Mouse (Mus musculus) heart, adult 2 months (tissue): Measurements from ENCODE around the gene Itga1. TPM values are rescaled to one million over a fixed set of nuclear protein-coding genes. Genes with fewer than 3 reads are reported as not detected.
A peak's percentile ranks its signal among the peaks of the same experiment; 100 is the strongest.

Experiments used
- DNase-seq, 2 experiments: peaks; one replicate each; pipeline ENCODE4 v3.0.0; 2021
- H3K27ac ChIP-seq: fragments of 200-600 bp; 2 replicates; pipeline ENCODE4 v1.8.1; 2022
- H3K27me3 ChIP-seq: fragments of 200-500 bp; 2 replicates; pipeline ENCODE4 v1.6.1; 2012; ENCODE audit warnings: mild to moderate bottlenecking, low read length, inconsistent platforms, mixed read lengths; ENCODE audit not compliant: control insufficient read depth, insufficient read depth
- H3K36me3 ChIP-seq: fragments of 200-500 bp; 2 replicates; pipeline ENCODE4 v1.6.1; 2012; ENCODE audit warnings: low read length, inconsistent platforms; ENCODE audit not compliant: control insufficient read depth, insufficient read depth
- H3K4me1 ChIP-seq: fragments of 200-500 bp; 2 replicates; pipeline ENCODE4 v1.6.1; 2011; ENCODE audit warnings: low read length; ENCODE audit not compliant: control insufficient read depth, insufficient read depth
- H3K4me3 ChIP-seq: fragments of 200-600 bp; 2 replicates; pipeline ENCODE4 v1.8.1; 2022
- H3K79me2 ChIP-seq: fragments of 200-500 bp; replicated peaks from 2 replicates; pipeline ENCODE4 v1.6.1; 2012; ENCODE audit warnings: mild to moderate bottlenecking, inconsistent platforms, low read length, moderate library complexity, mixed read lengths; ENCODE audit not compliant: control insufficient read depth, insufficient read depth
- H3K9ac ChIP-seq: fragments of 200-500 bp; 2 replicates; pipeline ENCODE4 v1.6.1; 2012; ENCODE audit warnings: low read depth, mild to moderate bottlenecking, control low read depth, inconsistent platforms, low read length, mixed read lengths
- CTCF ChIP-seq: fragments of 200-600 bp; IDR thresholded peaks from 2 replicates; pipeline ENCODE4 v1.8.1; 2022; ENCODE audit warnings: antibody characterized with exemption, mild to moderate bottlenecking, moderate library complexity
- EP300 ChIP-seq: fragments of 200-500 bp; IDR thresholded peaks from 2 replicates; pipeline ENCODE4 v1.6.1; 2011; ENCODE audit warnings: low read depth, low read length, control low read depth; ENCODE audit not compliant: insufficient read depth
- POLR2A ChIP-seq: fragments of 200-500 bp; IDR thresholded peaks from 2 replicates; pipeline ENCODE4 v1.6.1; 2011; ENCODE audit warnings: mild to moderate bottlenecking, low read depth, low read length, control low read depth; ENCODE audit not compliant: insufficient read depth
- WGBS: fragments of 180-500 bp; shearing (Covaris S2); methylation state at CpG from one replicate; pipeline ENCODE4 v1.1.7; 2018; 5-methylcytosine and 5-hydroxymethylcytosine counted together
- intact Hi-C: fragments of 180-260 bp; cut with DNase I; formaldehyde crosslinking; loops from one replicate; pipeline ENCODE4 v1.15.1; 2025
- polyA plus RNA-seq: library from polyadenylated mRNA; depleted of rRNA; stranded (reverse); fragments of >200 nt; gene quantifications from 2 replicates; pipeline ENCODE4 v1.2.3, GENCODE M21; 2012
- total RNA-seq, 2 experiments: library from RNA; stranded (reverse); gene quantifications; 2 replicates each; pipeline ENCODE4 v1.2.3; 2021

Itga1 gene
- total and polyA plus RNA-seq, 3 experiments: 6.8 to 34.8 (median 34.8) TPM

GRCm38 (mm10) chr13:115003444-115004053 is 98.2 kb downstream of the Itga1 start:
- Histone ChIP-seq H3K4me1 (peaks cover 7% of the 10 kb centered on the region), H3K4me3 (no peak overlapping the region), H3K27me3 (no peaks in the 10 kb centered on the region), H3K36me3 (peaks cover 21% of the 10 kb centered on the region), H3K9ac (0 out of 2 replicates have a peak overlapping the region, but pooled peaks have one; percentile 20), H3K79me2 (no peaks in the 10 kb centered on the region), H3K27ac (peak overlapping the region; percentile 40; the same call in 1 of the 2 replicates)
- no peak for TF ChIP-seq POLR2A
- peak; percentile 53 for TF ChIP-seq CTCF
- intact Hi-C loops: loop anchor here (5.0 kb wide), 1 partner anchor 94 kb away; no protein-coding TSS in a partner anchor
- 24% methylated on average over 7 of the region's 7 CpGs for WGBS
- no peak for DNase-seq

- WGBS: 81% methylated on average over 3 of the region's 3 CpGs
- H3K4me1 ChIP-seq: peaks cover 7% of the 10 kb centered on the region
- intact Hi-C loops: loop anchor here (5.0 kb wide), 1 partner anchor 94 kb away; no protein-coding TSS in a partner anchor
Measured at GRCm38 (mm10) chr13:115002837-115003236, 98.9 kb downstream of the Itga1 start.

GRCm38 (mm10) chr13:115002155-115002554 is 99.6 kb downstream of the Itga1 start:
- no peak overlapping the region for H3K9ac ChIP-seq
- TF ChIP-seq EP300 (no peak), CTCF (no peak), POLR2A (no peak)
- H3K36me3 ChIP-seq: peaks cover 21% of the 10 kb centered on the region
- intact Hi-C loops: loop anchor here (5.0 kb wide), 1 partner anchor 95 kb away; no protein-coding TSS in a partner anchor
- H3K4me3 ChIP-seq: no peak overlapping the region
- H3K4me1 ChIP-seq: peaks cover 7% of the 10 kb centered on the region
- 66% methylated on average over 5 of the region's 5 CpGs for whole genome bisulfite sequencing
- no peaks in the 10 kb centered on the region for H3K27me3 ChIP-seq
- no peak for DNase-seq
- no peak overlapping the region for H3K27ac ChIP-seq
- H3K79me2 ChIP-seq: no peaks in the 10 kb centered on the region

More at GRCm38 (mm10) chr13:115002837-115003236, 98.9 kb downstream of the Itga1 start:
- no peak for DNase-seq
- TF ChIP-seq EP300: no peak
- TF ChIP-seq CTCF: no peak
- no peak for TF ChIP-seq POLR2A
- H3K9ac ChIP-seq: no peak overlapping the region
- no peaks in the 10 kb centered on the region for H3K27me3 ChIP-seq
- no peak overlapping the region for H3K27ac ChIP-seq
- no peak overlapping the region for H3K4me3 ChIP-seq
- peaks cover 21% of the 10 kb centered on the region for H3K36me3 ChIP-seq
- no peaks in the 10 kb centered on the region for H3K79me2 ChIP-seq

- intact Hi-C loops: no loop called here
Measured at GRCm38 (mm10) chr13:114999582-114999981, 102.2 kb downstream of the Itga1 start.

GRCm38 (mm10) chr13:114998100-114998499 is 103.7 kb downstream of the Itga1 start:
- TF ChIP-seq POLR2A: no peak
- no peak for TF ChIP-seq CTCF
- TF ChIP-seq EP300: no peak
- Histone ChIP-seq H3K27ac (no peak overlapping the region), H3K9ac (no peak overlapping the region), H3K27me3 (no peaks in the 10 kb centered on the region), H3K36me3 (peaks cover 8% of the 10 kb centered on the region), H3K4me3 (no peak overlapping the region), H3K79me2 (no peaks in the 10 kb centered on the region), H3K4me1 (no peaks in the 10 kb centered on the region)
- DNase-seq: no peak
- intact Hi-C loops: no loop called here
- 94% methylated on average over 10 of the region's 10 CpGs for WGBS

More at GRCm38 (mm10) chr13:114999582-114999981, 102.2 kb downstream of the Itga1 start:
- Histone ChIP-seq H3K9ac (no peak overlapping the region), H3K27me3 (no peaks in the 10 kb centered on the region), H3K79me2 (no peaks in the 10 kb centered on the region), H3K36me3 (peaks cover 15% of the 10 kb centered on the region), H3K4me3 (no peak overlapping the region), H3K4me1 (peaks cover 4% of the 10 kb centered on the region), H3K27ac (no peak overlapping the region)
- no peak for TF ChIP-seq CTCF
- TF ChIP-seq EP300: no peak
- TF ChIP-seq POLR2A: no peak
- DNase-seq: no peak
- 86% methylated on average over 4 of the region's 4 CpGs for WGBS

- no peak overlapping the region for H3K9ac ChIP-seq
- H3K27ac ChIP-seq: no peak overlapping the region
- intact Hi-C loops: no loop called here
- H3K36me3 ChIP-seq: peaks cover 17% of the 10 kb centered on the region
- H3K4me1 ChIP-seq: no peaks in the 10 kb centered on the region
- WGBS: 75% methylated on average over 14 of the region's 14 CpGs
- TF ChIP-seq CTCF (no peak), POLR2A (no peak), EP300 (no peak)
- H3K4me3 ChIP-seq: no peak overlapping the region
- no peak for DNase-seq
- no peaks in the 10 kb centered on the region for H3K27me3 ChIP-seq
- H3K79me2 ChIP-seq: no peaks in the 10 kb centered on the region
Measured at GRCm38 (mm10) chr13:114992260-114993014, 109.3 kb downstream of the Itga1 start.
